In the genomic region with DNA sequence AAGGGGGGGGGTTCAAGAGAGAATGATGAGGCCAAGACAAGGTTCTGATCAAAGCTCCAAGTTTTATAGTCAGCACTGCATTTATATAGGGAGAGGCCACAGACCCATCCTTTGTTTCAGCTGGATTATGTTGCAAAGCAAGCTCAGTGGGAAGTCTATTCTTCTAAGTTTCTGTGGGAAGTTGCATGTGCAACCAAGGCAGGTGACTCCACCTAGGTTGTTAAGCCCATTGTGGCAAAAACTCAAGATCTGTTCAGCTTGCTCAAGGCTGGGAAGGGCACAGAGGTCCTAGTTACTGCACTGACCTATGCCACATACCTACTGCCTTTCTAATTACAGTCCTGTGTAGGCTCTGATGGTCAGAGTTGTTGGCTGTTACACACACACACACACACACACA, we compare ENCODE assay signal across 18 mouse cellular contexts.
"Had no signal": no experiment of that assay in that cellular context is flagged by ENCODE, and none has a peak within 500 bp of the region (broad histone marks: within the 10 kb centered on the region; RNA-seq: fewer than 3 reads in every experiment).

No protein-coding gene starts in this region.

- H3K4me1 ChIP-seq: midbrain, embryonic 10.5 days; midbrain, embryonic 12.5 days; neural tube, embryonic 13.5 days; neural tube, embryonic 15.5 days had no signal

- H3K27ac ChIP-seq: midbrain, embryonic 10.5 days; midbrain, embryonic 12.5 days; neural tube, embryonic 13.5 days; neural tube, embryonic 15.5 days had no signal

- H3K4me2 ChIP-seq: lung, embryonic 14.5 days; midbrain, embryonic 12.5 days; neural tube, embryonic 13.5 days; neural tube, embryonic 15.5 days had no signal

- H3K36me3 ChIP-seq: midbrain, embryonic 10.5 days; midbrain, embryonic 12.5 days; neural tube, embryonic 13.5 days; neural tube, embryonic 15.5 days had no signal

- ATAC-seq: midbrain, embryonic 16.5 days had no signal

- H3K27me3 ChIP-seq: midbrain, embryonic 12.5 days; neural tube, embryonic 13.5 days; neural tube, embryonic 15.5 days had no signal

- H3K4me3 ChIP-seq: midbrain, embryonic 10.5 days; midbrain, embryonic 12.5 days; myocyte; neural tube, embryonic 13.5 days; neural tube, embryonic 15.5 days had no signal

- H3K9me3 ChIP-seq: midbrain, embryonic 10.5 days; midbrain, embryonic 12.5 days; neural tube, embryonic 13.5 days; neural tube, embryonic 15.5 days had no signal

- H3K9ac ChIP-seq: lung, embryonic 14.5 days; midbrain, embryonic 12.5 days; neural tube, embryonic 13.5 days; neural tube, embryonic 15.5 days had no signal

- DNase-seq: lung, embryonic 14.5 days; lung, postnatal 10 days; lung, postnatal 4 days; midbrain, embryonic 14.5 days; retina, postnatal 1 day; right cerebral cortex, adult 18-20 months; right cerebral cortex, postnatal 25 days; right cerebral cortex, postnatal 4 days; spleen, adult 18-20 months; thymus, adult 18-20 months; thymus, postnatal 14 days; thymus, postnatal 36 days had no signal
